Mouse (Mus musculus) neural tube, embryonic 10.5 days (tissue): Measurements from ENCODE around the gene Rgs17.
"Not testable (repeated sequence)": the region's sequence is repeated elsewhere in the genome, so short reads cannot be mapped to it uniquely, and the experiment has no call there.

ENCODE experiments used
- DNase-seq: peaks from one replicate; pipeline ENCODE4 v3.0.0-alpha.2; 2017; ENCODE audit warnings: low spot score; ENCODE audit errors: extremely low spot score

The Rgs17 gene

GRCm38 (mm10) chr10:5922294-5922828 lies at the start of gene Rgs17:
Gene Rgs17 (minus strand): TSS chr10:5922400.
- peak; percentile 78 for DNase-seq

GRCm38 (mm10) chr10:5967655-5968054 lies 45.5 kb upstream of the Rgs17 start:
- no peak for DNase-seq

- DNase-seq, result not testable (repeated sequence)
Measured at GRCm38 (mm10) chr10:5953787-5954186, 31.6 kb upstream of the Rgs17 start.

GRCm38 (mm10) chr10:5924261-5924660 lies 2.1 kb upstream of the Rgs17 start:
- DNase-seq, result no peak

- peak; percentile 13 for DNase-seq
Measured at GRCm38 (mm10) chr10:5923096-5923495, 896 bp upstream of the Rgs17 start.

GRCm38 (mm10) chr10:5921771-5922170 lies 429 bp downstream of the Rgs17 start:
- DNase-seq, result no peak

GRCm38 (mm10) chr10:5921031-5921551 lies 1.1 kb downstream of the Rgs17 start:
- peak; percentile 32 for DNase-seq

GRCm38 (mm10) chr10:5904399-5904798 lies 17.8 kb downstream of the Rgs17 start:
- DNase-seq, result no peak

GRCm38 (mm10) chr10:5901777-5902176 lies 20.4 kb downstream of the Rgs17 start:
- no peak for DNase-seq

GRCm38 (mm10) chr10:5900731-5901130 lies 21.5 kb downstream of the Rgs17 start:
- DNase-seq, result no peak

- no peak for DNase-seq
Measured at GRCm38 (mm10) chr10:5877106-5877505, 45.1 kb downstream of the Rgs17 start.

GRCm38 (mm10) chr10:5871081-5871480 lies 51.1 kb downstream of the Rgs17 start:
- no peak for DNase-seq

GRCm38 (mm10) chr10:5867981-5868552 lies 54.1 kb downstream of the Rgs17 start:
- no peak for DNase-seq

- DNase-seq, result no peak
Measured at GRCm38 (mm10) chr10:5865996-5866395, 56.2 kb downstream of the Rgs17 start.

- DNase-seq, result no peak
Measured at GRCm38 (mm10) chr10:5862669-5863068, 59.5 kb downstream of the Rgs17 start.

GRCm38 (mm10) chr10:5860849-5861248 lies 61.4 kb downstream of the Rgs17 start:
- DNase-seq, result no peak

GRCm38 (mm10) chr10:5859729-5860128 lies 62.5 kb downstream of the Rgs17 start:
- DNase-seq, result no peak

GRCm38 (mm10) chr10:5857996-5858549 lies 64.1 kb downstream of the Rgs17 start:
- DNase-seq, result no peak

- DNase-seq, result no peak
Measured at GRCm38 (mm10) chr10:5853290-5853868, 68.8 kb downstream of the Rgs17 start.

GRCm38 (mm10) chr10:5846939-5847338 lies 75.3 kb downstream of the Rgs17 start:
- no peak for DNase-seq

GRCm38 (mm10) chr10:5841369-5841768 lies 80.8 kb downstream of the Rgs17 start:
- DNase-seq, result peak; percentile 20

- no peak for DNase-seq
Measured at GRCm38 (mm10) chr10:5826336-5827025, 95.7 kb downstream of the Rgs17 start.
